Mouse (Mus musculus) E14TG2a.4 (cell line): ENCODE measurements around the gene Thumpd2.
A peak's percentile ranks its signal among the peaks of the same experiment; 100 is the strongest.

Experiments used
- H3K27me3 ChIP-seq: 2 replicates; pipeline ENCODE4 v1.6.1; 2014; ENCODE audit warnings: low read length, control low read depth; ENCODE audit not compliant: insufficient read depth
- H3K36me3 ChIP-seq: 2 replicates; pipeline ENCODE4 v1.6.1; 2014; ENCODE audit warnings: low read length, control low read depth; ENCODE audit not compliant: insufficient read depth
- H3K4me1 ChIP-seq: replicated peaks from 2 replicates; pipeline ENCODE4 v1.6.1; 2014; ENCODE audit warnings: low read depth, low read length, control low read depth
- H3K4me3 ChIP-seq: replicated peaks from 2 replicates; pipeline ENCODE4 v1.5.1; 2014; ENCODE audit warnings: mild to moderate bottlenecking, low read length
- H3K9me3 ChIP-seq: 2 replicates; pipeline ENCODE4 v1.6.1; 2014; ENCODE audit warnings: low read length, control low read depth
- CTCF ChIP-seq: conservative IDR thresholded peaks from 2 replicates; pipeline ENCODE4 v1.5.1; 2014; ENCODE audit warnings: low read length
- NANOG ChIP-seq: IDR thresholded peaks from 2 replicates; pipeline ENCODE4 v1.6.1; 2014; ENCODE audit warnings: borderline replicate concordance, low read length, mixed read lengths
- POU5F1 ChIP-seq: IDR thresholded peaks from 2 replicates; pipeline ENCODE4 v1.6.1; 2014; ENCODE audit warnings: low read length, borderline replicate concordance

Thumpd2 gene

GRCm38 (mm10) chr17:81001010-81001409, 63.9 kb downstream of the Thumpd2 start:
- Histone ChIP-seq H3K36me3 (no peaks in the 10 kb centered on the region), H3K4me3 (peak overlapping the region; percentile 51), H3K9me3 (no peaks in the 10 kb centered on the region), H3K27me3 (no peaks in the 10 kb centered on the region), H3K4me1 (peaks cover 17% of the 10 kb centered on the region)
- TF ChIP-seq NANOG (no peak), CTCF (no peak), POU5F1 (no peak)

- Histone ChIP-seq H3K27me3 (no peaks in the 10 kb centered on the region), H3K36me3 (no peaks in the 10 kb centered on the region), H3K9me3 (no peaks in the 10 kb centered on the region), H3K4me1 (peaks cover 17% of the 10 kb centered on the region), H3K4me3 (no peak overlapping the region)
- TF ChIP-seq CTCF: no peak
- TF ChIP-seq NANOG: no peak
- no peak for TF ChIP-seq POU5F1
Measured at GRCm38 (mm10) chr17:80998958-80999357, 65.9 kb downstream of the Thumpd2 start.

- Histone ChIP-seq H3K9me3 (no peaks in the 10 kb centered on the region), H3K4me1 (peaks cover 17% of the 10 kb centered on the region), H3K27me3 (no peaks in the 10 kb centered on the region), H3K36me3 (no peaks in the 10 kb centered on the region), H3K4me3 (no peak overlapping the region)
- TF ChIP-seq CTCF (no peak), POU5F1 (no peak), NANOG (no peak)
Measured at GRCm38 (mm10) chr17:80997226-80997625, 67.7 kb downstream of the Thumpd2 start.

- no peaks in the 10 kb centered on the region for H3K9me3 ChIP-seq
- TF ChIP-seq POU5F1: no peak
- no peaks in the 10 kb centered on the region for H3K27me3 ChIP-seq
- H3K4me1 ChIP-seq: no peaks in the 10 kb centered on the region
- no peaks in the 10 kb centered on the region for H3K36me3 ChIP-seq
- H3K4me3 ChIP-seq: no peak overlapping the region
Measured at GRCm38 (mm10) chr17:80991535-80992127, 73.3 kb downstream of the Thumpd2 start.

GRCm38 (mm10) chr17:80982976-80983375, 81.9 kb downstream of the Thumpd2 start:
- TF ChIP-seq NANOG: no peak
- TF ChIP-seq CTCF: no peak
- TF ChIP-seq POU5F1: no peak
- H3K27me3 ChIP-seq: no peaks in the 10 kb centered on the region
- no peak overlapping the region for H3K4me3 ChIP-seq
- H3K36me3 ChIP-seq: no peaks in the 10 kb centered on the region
- H3K9me3 ChIP-seq: no peaks in the 10 kb centered on the region
- 0 out of 2 replicates have a peak, but pooled peaks cover 3% of the 10 kb centered on the region for H3K4me1 ChIP-seq

GRCm38 (mm10) chr17:80982412-80982787, 82.5 kb downstream of the Thumpd2 start:
- H3K4me1 ChIP-seq: 0 out of 2 replicates have a peak, but pooled peaks cover 3% of the 10 kb centered on the region
- H3K27me3 ChIP-seq: no peaks in the 10 kb centered on the region
- H3K9me3 ChIP-seq: no peaks in the 10 kb centered on the region
- no peaks in the 10 kb centered on the region for H3K36me3 ChIP-seq
- no peak for TF ChIP-seq NANOG
- peak; percentile 95 for TF ChIP-seq CTCF
- no peak for TF ChIP-seq POU5F1
- H3K4me3 ChIP-seq: no peak overlapping the region

- H3K36me3 ChIP-seq: no peaks in the 10 kb centered on the region
- no peaks in the 10 kb centered on the region for H3K27me3 ChIP-seq
- H3K4me3 ChIP-seq: no peak overlapping the region
- H3K9me3 ChIP-seq: no peaks in the 10 kb centered on the region
- TF ChIP-seq CTCF (no peak), POU5F1 (no peak), NANOG (no peak)
- H3K4me1 ChIP-seq: 0 out of 2 replicates have a peak, but pooled peaks cover 3% of the 10 kb centered on the region
Measured at GRCm38 (mm10) chr17:80981721-80982411, 83.0 kb downstream of the Thumpd2 start.

- no peak for TF ChIP-seq POU5F1
- no peak for TF ChIP-seq CTCF
- TF ChIP-seq NANOG: no peak
- H3K9me3 ChIP-seq: peaks cover 5% of the 10 kb centered on the region
- no peaks in the 10 kb centered on the region for H3K36me3 ChIP-seq
- no peak overlapping the region for H3K4me3 ChIP-seq
- H3K27me3 ChIP-seq: no peaks in the 10 kb centered on the region
- H3K4me1 ChIP-seq: 0 out of 2 replicates have a peak, but pooled peaks cover 3% of the 10 kb centered on the region
Measured at GRCm38 (mm10) chr17:80980096-80980495, 84.8 kb downstream of the Thumpd2 start.

GRCm38 (mm10) chr17:80977245-80977644, 87.6 kb downstream of the Thumpd2 start:
- Histone ChIP-seq H3K9me3 (peaks cover 20% of the 10 kb centered on the region), H3K4me1 (no peaks in the 10 kb centered on the region), H3K27me3 (no peaks in the 10 kb centered on the region), H3K36me3 (no peaks in the 10 kb centered on the region), H3K4me3 (no peak overlapping the region)
- TF ChIP-seq NANOG: no peak
- no peak for TF ChIP-seq POU5F1
- TF ChIP-seq CTCF: no peak
